Mouse (Mus musculus) cerebellum, adult 11-12 months (tissue): ENCODE data around the gene Olfr90.
"Not testable (repeated sequence)": the region's sequence is repeated elsewhere in the genome, so short reads cannot be mapped to it uniquely, and the experiment has no call there.

Experiments
- DNase-seq: peaks from one replicate; pipeline ENCODE4 v3.0.0; 2022

Olfr90 gene

GRCm38 (mm10) chr17:37088399-37088798 lies at the start of gene Olfr90:
Olfr90 (minus strand) TSS chr17:37088499.
- DNase-seq, result no peak

GRCm38 (mm10) chr17:37131366-37131765 lies 43.1 kb upstream of the Olfr90 start:
- not testable (repeated sequence) for DNase-seq

- no peak for DNase-seq
Measured at GRCm38 (mm10) chr17:37119988-37120387, 31.7 kb upstream of the Olfr90 start, which contains the start of gene Olfr92. Olfr92 (minus strand) TSS chr17:37120088.

GRCm38 (mm10) chr17:37098178-37098577 lies 9.9 kb upstream of the Olfr90 start, which contains the start of gene Olfr91:
Olfr91 (minus strand) TSS chr17:37098278.
- DNase-seq, result no peak

- DNase-seq, result no peak
Measured at GRCm38 (mm10) chr17:37093289-37093688, 5.0 kb upstream of the Olfr90 start.

GRCm38 (mm10) chr17:37092198-37092597 lies 3.9 kb upstream of the Olfr90 start:
- no peak for DNase-seq

GRCm38 (mm10) chr17:37085545-37085944 lies 2.8 kb downstream of the Olfr90 start:
- no peak for DNase-seq

GRCm38 (mm10) chr17:37084632-37085031 lies 3.7 kb downstream of the Olfr90 start:
- no peak for DNase-seq

- DNase-seq, result no peak
Measured at GRCm38 (mm10) chr17:37083327-37083726, 5.0 kb downstream of the Olfr90 start.

- DNase-seq, result no peak
Measured at GRCm38 (mm10) chr17:37081659-37082058, 6.6 kb downstream of the Olfr90 start.

- no peak for DNase-seq
Measured at GRCm38 (mm10) chr17:37080119-37080518, 8.2 kb downstream of the Olfr90 start.

GRCm38 (mm10) chr17:37078990-37079389 lies 9.3 kb downstream of the Olfr90 start:
- DNase-seq, result no peak

- no peak for DNase-seq
Measured at GRCm38 (mm10) chr17:37078193-37078592, 10.1 kb downstream of the Olfr90 start.

GRCm38 (mm10) chr17:37075766-37076165 lies 12.5 kb downstream of the Olfr90 start:
- DNase-seq, result no peak

- DNase-seq, result no peak
Measured at GRCm38 (mm10) chr17:37075181-37075580, 13.1 kb downstream of the Olfr90 start.

- DNase-seq, result no peak
Measured at GRCm38 (mm10) chr17:37072730-37073276, 15.5 kb downstream of the Olfr90 start.

- DNase-seq, result no peak
Measured at GRCm38 (mm10) chr17:37072080-37072729, 16.1 kb downstream of the Olfr90 start.

- DNase-seq, result no peak
Measured at GRCm38 (mm10) chr17:37070121-37070520, 18.2 kb downstream of the Olfr90 start.

- DNase-seq, result no peak
Measured at GRCm38 (mm10) chr17:37067861-37068260, 20.4 kb downstream of the Olfr90 start.

GRCm38 (mm10) chr17:37065993-37066392 lies 22.3 kb downstream of the Olfr90 start:
- no peak for DNase-seq

- DNase-seq, result no peak
Measured at GRCm38 (mm10) chr17:37063686-37064495, 24.4 kb downstream of the Olfr90 start.

GRCm38 (mm10) chr17:37063063-37063462 lies 25.2 kb downstream of the Olfr90 start:
- DNase-seq, result no peak

- DNase-seq, result no peak
Measured at GRCm38 (mm10) chr17:37062101-37062641, 26.1 kb downstream of the Olfr90 start.

GRCm38 (mm10) chr17:37061435-37061834 lies 26.9 kb downstream of the Olfr90 start:
- no peak for DNase-seq
